Mouse (Mus musculus) brain, embryonic 14.5 days (tissue): ENCODE measurements around the gene Fam110a.

Experiments
- CTCF ChIP-seq: fragments of 200-500 bp; IDR thresholded peaks from 2 replicates; pipeline ENCODE4 v1.5.1; 2012; ENCODE audit warnings: inconsistent platforms, mild to moderate bottlenecking, moderate library complexity, borderline replicate concordance; ENCODE audit not compliant: insufficient read depth, insufficient read length; ENCODE audit errors: extremely low read depth
- POLR2A ChIP-seq: fragments of 200-500 bp; IDR thresholded peaks from 2 replicates; pipeline ENCODE4 v1.6.1; 2012; ENCODE audit warnings: mild to moderate bottlenecking, inconsistent platforms, borderline replicate concordance; ENCODE audit not compliant: poor library complexity, insufficient read depth, insufficient read length, severe bottlenecking; ENCODE audit errors: extremely low read depth

DNA sequence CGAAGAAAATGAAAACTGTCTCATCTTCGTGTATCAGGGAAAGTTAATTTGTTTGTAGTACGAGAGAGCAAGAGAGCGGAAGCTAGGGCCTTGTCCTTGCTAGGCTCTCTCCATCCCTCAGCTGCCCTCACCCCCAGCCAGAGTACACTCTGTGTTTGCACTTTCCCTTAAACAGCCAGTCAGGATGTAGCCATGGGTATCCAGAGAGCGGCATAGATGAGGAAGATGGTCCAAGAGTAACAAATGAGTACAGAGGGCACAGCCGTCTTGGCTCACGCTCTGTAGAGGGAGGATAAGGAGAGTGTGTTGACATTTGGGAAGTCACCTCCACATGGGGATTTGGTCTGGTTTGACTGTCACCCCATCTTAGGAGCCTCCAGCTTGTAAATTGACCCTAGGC is 30.6 kb upstream of the Fam110a start:
- TF ChIP-seq CTCF (no peak), POLR2A (no peak)
